Comparison of ENCODE assay signal across 8 mouse cellular contexts in genomic region chr12:80789849-80790694, GRCm38 (mm10). TPM values are rescaled to one million over a fixed set of nuclear protein-coding genes. Genes with fewer than 3 reads are reported as not detected.
A peak's percentile ranks its signal among the peaks of the same experiment; 100 is the strongest.
DNase-seq lines count a peak whose midpoint lies in the region; ATAC-seq and TF ChIP-seq lines count a peak whose summit lies in the region.

Gene Susd6 (plus strand): TSS chr12:80790510.

- H3K27ac ChIP-seq in heart, embryonic 11.5 days (ENCODE audit: low read depth, low read length) = peak within 1 kb of the TSS; percentile 97
- H3K27ac ChIP-seq in kidney, embryonic 16.5 days (ENCODE audit: low read length) = peak within 1 kb of the TSS; percentile 92
- H3K27ac ChIP-seq in liver, adult 2 months (replicated peaks; ENCODE audit: insufficient read depth, low read depth, low read length) = peak within 1 kb of the TSS; percentile 98

- no peaks in the 10 kb centered on the region for H3K36me3 ChIP-seq in heart, embryonic 11.5 days (ENCODE audit: control insufficient read depth, insufficient read depth, low read length)
- H3K36me3 ChIP-seq in kidney, embryonic 16.5 days (ENCODE audit: insufficient read depth, low read length) = no peaks in the 10 kb centered on the region
- no peaks in the 10 kb centered on the region for H3K36me3 ChIP-seq in liver, adult 2 months (ENCODE audit: control insufficient read depth, insufficient read depth, low read length)
- no peaks in the 10 kb centered on the region for H3K36me3 ChIP-seq in myocyte (ENCODE audit: control insufficient read depth, insufficient read depth)
- H3K36me3 ChIP-seq in splenic B cell, adult 2 months (ENCODE audit: control insufficient read depth, insufficient read depth, low read length, poor library complexity, severe bottlenecking) = no peaks in the 10 kb centered on the region

- TF ChIP-seq POLR2A in liver, adult 2 months (IDR thresholded peaks at IDR 0.05; ENCODE audit: extremely low read depth, insufficient read depth, low read length) = peak; percentile 98
- TF ChIP-seq POLR2A in myocyte (IDR thresholded peaks at IDR 0.05; ENCODE audit: insufficient read length, low read depth) = peak; percentile 100

- peak; percentile 5; the same call in 1 of the 2 replicates for TF ChIP-seq CTCF in liver, adult 2 months (IDR thresholded peaks at IDR 0.05; ENCODE audit: low read depth, low read length)

- H3K9ac ChIP-seq in heart, embryonic 11.5 days (ENCODE audit: low read depth, low read length) = peak within 1 kb of the TSS; percentile 97
- peak within 1 kb of the TSS; percentile 91 for H3K9ac ChIP-seq in kidney, embryonic 16.5 days (replicated peaks; ENCODE audit: low read length)
- peak within 1 kb of the TSS; percentile 100 for H3K9ac ChIP-seq in liver, adult 2 months (ENCODE audit: low read depth, low read length)

- WGBS in heart, embryonic 11.5 days (ENCODE audit: insufficient replicate concordance) = 3% methylated on average over 55 of the region's 56 CpGs
- WGBS in kidney, embryonic 16.5 days = 3% methylated on average over 49 of the region's 56 CpGs
- 6% methylated on average over 56 of the region's 56 CpGs for WGBS in liver, adult 2 months

- peak within 1 kb of the TSS; percentile 64 for H3ac ChIP-seq in myocyte (ENCODE audit: control insufficient read depth, insufficient read length)

- peak within 1 kb of the TSS; percentile 75 for H3K4me2 ChIP-seq in heart, embryonic 11.5 days
- H3K4me2 ChIP-seq in kidney, embryonic 16.5 days (replicated peaks; ENCODE audit: low read depth, low read length) = peak within 1 kb of the TSS; percentile 63
- H3K4me2 ChIP-seq in myocyte (ENCODE audit: low read depth) = peak within 1 kb of the TSS; percentile 93

- peak; percentile 99 to 100 for DNase-seq in B cell, adult 2 months
- DNase-seq in brain, adult 2 months (ENCODE audit: low read depth, low spot score) = peak; percentile 99
- DNase-seq in liver, adult 2 months (ENCODE audit: extremely low read depth, low read depth, low spot score) = peak; percentile 85
- DNase-seq in splenic B cell, adult 2 months (ENCODE audit: low read depth, low spot score) = peak; percentile 99

- H3K79me2 ChIP-seq in liver, adult 2 months (ENCODE audit: control insufficient read depth, insufficient read depth, low read length) = peaks cover 8% of the 10 kb centered on the region
- H3K79me2 ChIP-seq in myocyte (ENCODE audit: control insufficient read depth, insufficient read depth) = peaks cover 43% of the 10 kb centered on the region

- peaks cover 22% of the 10 kb centered on the region for H3K4me1 ChIP-seq in heart, embryonic 11.5 days (ENCODE audit: control insufficient read depth, insufficient read depth, low read length)
- peaks cover 19% of the 10 kb centered on the region for H3K4me1 ChIP-seq in kidney, embryonic 16.5 days (ENCODE audit: insufficient read depth, low read length)
- H3K4me1 ChIP-seq in liver, adult 2 months (ENCODE audit: control insufficient read depth, insufficient read depth, low read length) = peaks cover 19% of the 10 kb centered on the region

- peak; percentile 94 for ATAC-seq in erythroblast, adult 5-6 weeks (replicated peaks; ENCODE audit: low FRiP score, poor library complexity, severe bottlenecking)
- peak; percentile 99 for ATAC-seq in heart, embryonic 11.5 days (replicated peaks; ENCODE audit: insufficient number of reproducible peaks, low FRiP score, low TSS enrichment)
- peak; percentile 97 for ATAC-seq in kidney, embryonic 16.5 days (ENCODE audit: low FRiP score, low TSS enrichment)

- H3K27me3 ChIP-seq in heart, embryonic 11.5 days (ENCODE audit: control insufficient read depth, insufficient read depth, low read length) = no peaks in the 10 kb centered on the region
- H3K27me3 ChIP-seq in kidney, embryonic 16.5 days (ENCODE audit: insufficient read depth, low read length) = no peaks in the 10 kb centered on the region
- no peaks in the 10 kb centered on the region for H3K27me3 ChIP-seq in liver, adult 2 months (ENCODE audit: control insufficient read depth, insufficient read depth, low read length)
- no peaks in the 10 kb centered on the region for H3K27me3 ChIP-seq in myocyte (ENCODE audit: control insufficient read depth, insufficient read depth, insufficient read length)
- H3K27me3 ChIP-seq in splenic B cell, adult 2 months (ENCODE audit: control insufficient read depth, insufficient read depth, low read length, poor library complexity, severe bottlenecking) = no peaks in the 10 kb centered on the region; the same call in 1 of the 2 replicates

- H3K4me3 ChIP-seq in heart, embryonic 11.5 days (ENCODE audit: low read depth, low read length) = peak within 1 kb of the TSS; percentile 98
- peak within 1 kb of the TSS; percentile 95 for H3K4me3 ChIP-seq in kidney, embryonic 16.5 days (ENCODE audit: low read length)
- peak within 1 kb of the TSS; percentile 98 for H3K4me3 ChIP-seq in liver, adult 2 months (ENCODE audit: insufficient read depth, low read depth, low read length)
- H3K4me3 ChIP-seq in myocyte = peak within 1 kb of the TSS; percentile 89

- H3K9me3 ChIP-seq in heart, embryonic 11.5 days (replicated peaks; ENCODE audit: control insufficient read depth, low read length) = no peaks in the 10 kb centered on the region
- no peaks in the 10 kb centered on the region for H3K9me3 ChIP-seq in kidney, embryonic 16.5 days (ENCODE audit: low read length)

TF ChIP-seq in myocyte, 11 proteins besides CTCF, POLR2A, EP300 and RAD21:
- TF ChIP-seq TCF3 (IDR thresholded peaks at IDR 0.05; ENCODE audit: insufficient read length, low read depth) = peak; percentile 50
- TF ChIP-seq MYOD1 (IDR thresholded peaks at IDR 0.05; ENCODE audit: control insufficient read depth in 1 of 3, insufficient read length in 2 of 3, low read depth in 2 of 3) = peak in 2 of 3 experiments; percentile 57 to 87
- no peak for TF ChIP-seq CEBPB (IDR thresholded peaks at IDR 0.05; ENCODE audit: insufficient read depth, poor library complexity, severe bottlenecking)
- TF ChIP-seq E2F4 (IDR thresholded peaks at IDR 0.05; ENCODE audit: insufficient read depth) = no peak
- TF ChIP-seq MYOG (IDR thresholded peaks at IDR 0.05; ENCODE audit: control insufficient read depth in 1 of 3, insufficient read depth in 1 of 3, insufficient read length in 2 of 3, low read depth in 2 of 3) = peak in 2 of 3 experiments; percentile 85 to 90
- no peak for TF ChIP-seq USF1 (IDR thresholded peaks at IDR 0.05; ENCODE audit: low read depth)
- TF ChIP-seq SRF (IDR thresholded peaks at IDR 0.05; ENCODE audit: control insufficient read depth, insufficient read length, low read depth) = peak; percentile 76
- TF ChIP-seq MAX (IDR thresholded peaks at IDR 0.05; ENCODE audit: low read depth) = no peak
- TF ChIP-seq TCF12 (IDR thresholded peaks at IDR 0.05; ENCODE audit: insufficient read depth, poor library complexity, severe bottlenecking) = no peak
- TF ChIP-seq REST (IDR thresholded peaks at IDR 0.05; ENCODE audit: insufficient read depth, insufficient read length) = peak; percentile 18
- peak; percentile 99 for TF ChIP-seq POLR2AphosphoS2 (IDR thresholded peaks at IDR 0.05; ENCODE audit: insufficient read length, low read depth)

RNA-seq across cellular contexts. Expression of gene Susd6, which starts in this region (rescaled TPM):
- 16.3 and 16.7 TPM in 2 replicates for total RNA-seq in erythroblast, adult 5-6 weeks (2015; ENCODE audit: low replicate concordance)
- 32.7 and 36.2 TPM in 2 replicates for total RNA-seq in erythroblast, adult 5-6 weeks (2017; ENCODE audit: low replicate concordance)
- 17.7 and 20.4 TPM in 2 replicates for polyA plus RNA-seq in heart, embryonic 11.5 days (2014; fragmentation: Nextera tagmentation; extraction: Ambion mirVana)
- polyA plus RNA-seq in kidney, embryonic 16.5 days (2015; fragmentation: Nextera tagmentation; extraction: Ambion mirVana) = 17.1 and 19.5 TPM in 2 replicates
- total RNA-seq in liver, adult 2 months (2014; rRNA removed) = 20.1 and 27.5 TPM in 2 replicates
- polyA plus RNA-seq in liver, adult 2 months (2012; rRNA removed) = 21.8 and 22.3 TPM in 2 replicates
- polyA plus RNA-seq in myocyte (2012; fragmentation: generic; extraction: Trizol) = 64.0 TPM

Comparison
In these comparisons a context has a peak if more than half of its experiments do, and no peak if none do; other contexts are left out.
1. Peak in every context shown above with its lines: DNase-seq, ATAC-seq, H3K4me3 ChIP-seq and H3K27ac ChIP-seq.